18 mouse cellular contexts compared by ENCODE assay signal in the genomic region with DNA sequence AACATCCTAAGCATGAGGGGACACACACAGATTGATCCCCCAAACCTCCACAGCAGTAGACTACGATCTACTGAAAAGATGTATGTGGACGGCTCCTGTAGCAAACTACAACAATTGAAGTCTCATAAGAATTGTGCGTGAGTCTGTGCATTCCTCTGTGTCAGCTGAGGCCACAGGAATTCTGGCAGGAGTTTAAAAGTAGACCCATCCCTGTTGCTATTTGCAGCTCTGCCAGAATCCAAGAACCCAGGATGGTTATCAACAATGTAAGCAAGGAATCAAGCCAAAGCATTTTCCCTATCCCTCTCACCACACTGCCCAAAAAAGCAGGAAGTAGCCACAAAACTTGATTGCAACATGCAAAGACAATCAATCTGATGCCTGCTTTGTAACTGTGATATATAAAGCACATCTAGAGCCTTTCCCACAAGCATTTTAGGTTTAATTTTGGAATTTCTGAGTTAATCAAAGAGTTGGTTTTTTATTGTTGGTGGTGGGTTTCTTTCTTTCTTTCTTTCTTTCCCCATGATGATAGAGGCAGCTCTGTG.
DNase-seq lines count a peak whose midpoint lies in the region; ATAC-seq and TF ChIP-seq lines count a peak whose summit lies in the region.
"Had no signal": no experiment of that assay in that cellular context is flagged by ENCODE, and none has a peak within 500 bp of the region (broad histone marks: within the 10 kb centered on the region; RNA-seq: fewer than 3 reads in every experiment).

No protein-coding gene starts in this region.

- ATAC-seq in heart, postnatal 0 days (ENCODE audit: insufficient read depth, low read depth): peak; percentile 52; the same call in 1 of the 2 replicates
- ATAC-seq: forebrain, embryonic 15.5 days; hindbrain, postnatal 0 days; liver, embryonic 12.5 days; midbrain, embryonic 13.5 days had no signal

- TF ChIP-seq CTCF in heart, postnatal 0 days (IDR thresholded peaks at IDR 0.05; ENCODE audit: low read depth): no peak

- H3K36me3 ChIP-seq in heart, postnatal 0 days (replicated peaks; ENCODE audit: control insufficient read depth, insufficient read depth, low read length): no peaks in the 10 kb centered on the region
- no peaks in the 10 kb centered on the region for H3K36me3 ChIP-seq in midbrain, embryonic 10.5 days
- H3K36me3 ChIP-seq: embryonic facial prominence, embryonic 13.5 days; forebrain, embryonic 15.5 days; kidney, embryonic 15.5 days; liver, embryonic 12.5 days; midbrain, embryonic 13.5 days; neural tube, embryonic 13.5 days; stomach, embryonic 15.5 days had no signal

- H3K4me2 ChIP-seq in heart, postnatal 0 days (ENCODE audit: low read depth, low read length): no peak overlapping the region
- H3K4me2 ChIP-seq: embryonic facial prominence, embryonic 13.5 days; forebrain, embryonic 15.5 days; kidney, embryonic 15.5 days; liver, embryonic 12.5 days; midbrain, embryonic 13.5 days; neural tube, embryonic 13.5 days; stomach, embryonic 15.5 days had no signal

- H3K4me1 ChIP-seq in heart, postnatal 0 days (ENCODE audit: control insufficient read depth, insufficient read depth): peaks cover 14% of the 10 kb centered on the region; the same call in 1 of the 2 replicates
- peaks cover 14% of the 10 kb centered on the region for H3K4me1 ChIP-seq in midbrain, embryonic 10.5 days
- H3K4me1 ChIP-seq: liver, embryonic 12.5 days; stomach, embryonic 15.5 days had no signal

- no peaks in the 10 kb centered on the region for H3K9me3 ChIP-seq in heart, postnatal 0 days (replicated peaks; ENCODE audit: control insufficient read depth, low read length)
- H3K9me3 ChIP-seq in midbrain, embryonic 10.5 days (replicated peaks): no peaks in the 10 kb centered on the region
- H3K9me3 ChIP-seq: embryonic facial prominence, embryonic 13.5 days; forebrain, embryonic 15.5 days; kidney, embryonic 15.5 days; liver, embryonic 12.5 days; midbrain, embryonic 13.5 days; neural tube, embryonic 13.5 days; stomach, embryonic 15.5 days had no signal

- 0 out of 2 replicates have a peak overlapping the region, but pooled peaks have one; percentile 20 for H3K27ac ChIP-seq in heart, postnatal 0 days (ENCODE audit: low read depth)
- no peak overlapping the region for H3K27ac ChIP-seq in midbrain, embryonic 10.5 days (replicated peaks)
- H3K27ac ChIP-seq: embryonic facial prominence, embryonic 13.5 days; forebrain, embryonic 15.5 days; hindbrain, postnatal 0 days; kidney, embryonic 15.5 days; liver, embryonic 12.5 days; midbrain, embryonic 13.5 days; neural tube, embryonic 13.5 days; stomach, embryonic 15.5 days had no signal

- H3K9ac ChIP-seq in heart, postnatal 0 days (replicated peaks; ENCODE audit: low read depth, low read length): no peak overlapping the region
- H3K9ac ChIP-seq: embryonic facial prominence, embryonic 13.5 days; forebrain, embryonic 15.5 days; kidney, embryonic 15.5 days; liver, embryonic 12.5 days; midbrain, embryonic 13.5 days; neural tube, embryonic 13.5 days; stomach, embryonic 15.5 days had no signal

- DNase-seq in cerebellum, postnatal 10 days: peak; percentile 36 to 59
- no peak for DNase-seq in cerebellum, postnatal 36 days
- peak; percentile 9 for DNase-seq in ovary, adult 18-20 months (ENCODE audit: low spot score)
- no peak for DNase-seq in ovary, postnatal 10 days (ENCODE audit: low spot score)
- DNase-seq in heart, postnatal 0 days (ENCODE audit: low spot score): peak; percentile 52
- DNase-seq in midbrain, embryonic 10.5 days (ENCODE audit: low spot score): no peak
- no peak for DNase-seq in spleen, adult 18-20 months
- DNase-seq in retina, embryonic 14.5 days (ENCODE audit: low spot score): no peak
- DNase-seq: right cerebral cortex, postnatal 14 days; thymus, postnatal 36 days had no signal

- H3K27me3 ChIP-seq in heart, postnatal 0 days (ENCODE audit: control insufficient read depth, insufficient read depth, low read length): no peaks in the 10 kb centered on the region
- no peaks in the 10 kb centered on the region for H3K27me3 ChIP-seq in midbrain, embryonic 10.5 days (ENCODE audit: low read depth, poor library complexity, severe bottlenecking)
- H3K27me3 ChIP-seq: embryonic facial prominence, embryonic 13.5 days; forebrain, embryonic 15.5 days; kidney, embryonic 15.5 days; liver, embryonic 12.5 days; midbrain, embryonic 13.5 days; neural tube, embryonic 13.5 days; stomach, embryonic 15.5 days had no signal

- H3K4me3 ChIP-seq in heart, postnatal 0 days (ENCODE audit: low read depth, low read length): no peak overlapping the region
- H3K4me3 ChIP-seq in midbrain, embryonic 10.5 days: no peak overlapping the region
- H3K4me3 ChIP-seq: embryonic facial prominence, embryonic 13.5 days; forebrain, embryonic 15.5 days; kidney, embryonic 15.5 days; liver, embryonic 12.5 days; midbrain, embryonic 13.5 days; neural tube, embryonic 13.5 days; stomach, embryonic 15.5 days had no signal

- 19% methylated on average over 3 of the region's 3 CpGs for WGBS in heart, postnatal 0 days
- WGBS in midbrain, embryonic 10.5 days: 90% methylated on average over 3 of the region's 3 CpGs

- no peak for TF ChIP-seq EP300 in heart, postnatal 0 days (IDR thresholded peaks at IDR 0.05; ENCODE audit: low read depth)

Comparison
In these comparisons a context has a peak if more than half of its experiments do, and no peak if none do; other contexts are left out.
1. DNase-seq: peak in cerebellum, postnatal 10 days (2 of 2), ovary, adult 18-20 months (single experiment) and heart, postnatal 0 days (single experiment); none in cerebellum, postnatal 36 days (0 of 2), ovary, postnatal 10 days (single experiment), midbrain, embryonic 10.5 days (single experiment), spleen, adult 18-20 months (0 of 2) and retina, embryonic 14.5 days (single experiment).